Mouse (Mus musculus) kidney, postnatal 0 days (tissue): ENCODE results near the gene Arpc5. TPM values are rescaled to one million over a fixed set of nuclear protein-coding genes. Genes with fewer than 3 reads are reported as not detected.

ENCODE experiments used
- ATAC-seq: fragments of 200-750 bp; cut with Nextera tagmentation; replicated peaks from 2 replicates; pipeline ENCODE4 v1.8.0; 2017; ENCODE audit warnings: low read depth, moderate number of reproducible peaks, moderate TSS enrichment, moderate library complexity; ENCODE audit not compliant: low FRiP score
- DNase-seq: peaks from one replicate; pipeline ENCODE4 v3.0.0-alpha.2; 2016; ENCODE audit warnings: low spot score
- H3K27ac ChIP-seq: fragments of 300-500 bp; sonication (generic); 2 replicates; pipeline ENCODE4 v1.5.1; 2014; ENCODE audit warnings: mild to moderate bottlenecking
- H3K27me3 ChIP-seq: fragments of 300-500 bp; sonication (generic); 2 replicates; pipeline ENCODE4 v1.6.1; 2014; ENCODE audit warnings: low read length, mixed read lengths; ENCODE audit not compliant: insufficient read depth
- H3K36me3 ChIP-seq: fragments of 300-500 bp; sonication (generic); 2 replicates; pipeline ENCODE4 v1.6.1; 2014; ENCODE audit warnings: low read length, mixed read lengths; ENCODE audit not compliant: insufficient read depth
- H3K4me1 ChIP-seq: fragments of 300-500 bp; sonication (generic); replicated peaks from 2 replicates; pipeline ENCODE4 v1.6.1; 2014; ENCODE audit warnings: antibody characterized with exemption, low read length, mixed read lengths; ENCODE audit not compliant: insufficient read depth
- H3K4me2 ChIP-seq: fragments of 300-500 bp; sonication (generic); 2 replicates; pipeline ENCODE4 v1.6.1; 2014; ENCODE audit warnings: mild to moderate bottlenecking, low read length, moderate library complexity, mixed read lengths
- H3K4me3 ChIP-seq: fragments of 300-500 bp; sonication (generic); replicated peaks from 2 replicates; pipeline ENCODE4 v1.5.1; 2014; ENCODE audit warnings: low read depth, low read length
- H3K9ac ChIP-seq: fragments of 300-500 bp; sonication (generic); 2 replicates; pipeline ENCODE4 v1.6.1; 2014; ENCODE audit warnings: low read depth, low read length
- H3K9me3 ChIP-seq: fragments of 300-500 bp; sonication (generic); replicated peaks from 2 replicates; pipeline ENCODE4 v1.6.1; 2016; ENCODE audit warnings: low read length, inconsistent platforms, mixed read lengths
- CTCF ChIP-seq: IDR thresholded peaks from 2 replicates; pipeline ENCODE4 v1.5.1; 2016; ENCODE audit warnings: antibody characterized with exemption, low read depth, mild to moderate bottlenecking, moderate library complexity
- WGBS: fragments of 180-500 bp; shearing (Covaris S2); extraction: QIAGEN DNeasy Blood & Tissue Kit; methylation state at CpG from one replicate; pipeline ENCODE4 v1.1.7; 2014; 5-methylcytosine and 5-hydroxymethylcytosine counted together
- polyA plus RNA-seq: library from polyadenylated mRNA; unstranded; fragments of >200 nt; fragmentation: Nextera tagmentation; extraction: Ambion mirVana; gene quantifications from 2 replicates; pipeline ENCODE4 v1.2.1, GENCODE M21; 2015

Arpc5 gene
- polyA plus RNA-seq, 1 experiment from 2014 or later = 294 TPM

- Histone ChIP-seq H3K27ac (no peak overlapping the region; the same call in 1 of the 2 replicates), H3K4me2 (no peak overlapping the region), H3K36me3 (no peaks in the 10 kb centered on the region), H3K9ac (no peak overlapping the region), H3K4me3 (no peak overlapping the region), H3K4me1 (0 out of 2 replicates have a peak, but pooled peaks cover 6% of the 10 kb centered on the region), H3K27me3 (no peaks in the 10 kb centered on the region), H3K9me3 (no peaks in the 10 kb centered on the region)
- ATAC-seq (no peak), DNase-seq (peak; percentile 53)
- WGBS = 73% methylated on average over 9 of the region's 9 CpGs
- no peak for TF ChIP-seq CTCF
Observed at GRCm38 (mm10) chr1:152798125-152798524, 31.8 kb downstream of the Arpc5 start.

- peak within 1 kb of the TSS; percentile 11; the same call in 1 of the 2 replicates for H3K27ac ChIP-seq
- WGBS = 15% methylated on average over 2 of the region's 2 CpGs
- DNase-seq (peak; percentile 89), ATAC-seq (peak; percentile 87; the same call in 1 of the 2 replicates)
- H3K9ac ChIP-seq = no peak within 1 kb of the TSS
- H3K36me3 ChIP-seq = no peaks in the 10 kb centered on the region
- 0 out of 2 replicates have a peak, but pooled peaks have one; percentile 13 for TF ChIP-seq CTCF
- 0 out of 2 replicates have a peak, but pooled peaks cover 6% of the 10 kb centered on the region for H3K4me1 ChIP-seq
- H3K4me3 ChIP-seq = no peak within 1 kb of the TSS
- H3K27me3 ChIP-seq = no peaks in the 10 kb centered on the region
- H3K9me3 ChIP-seq = no peaks in the 10 kb centered on the region
- H3K4me2 ChIP-seq = no peak within 1 kb of the TSS
Observed at GRCm38 (mm10) chr1:152799897-152800296, 33.6 kb downstream of the Arpc5 start, which contains the start of gene Ncf2. Gene Ncf2 (plus strand): TSS chr1:152800194.

- Histone ChIP-seq H3K27me3 (no peaks in the 10 kb centered on the region), H3K4me1 (0 out of 2 replicates have a peak, but pooled peaks cover 6% of the 10 kb centered on the region), H3K4me2 (no peak overlapping the region), H3K4me3 (no peak overlapping the region), H3K9ac (no peak overlapping the region), H3K9me3 (no peaks in the 10 kb centered on the region), H3K27ac (peak overlapping the region; percentile 11; the same call in 1 of the 2 replicates), H3K36me3 (no peaks in the 10 kb centered on the region)
- no peak for TF ChIP-seq CTCF
- 69% methylated on average over 13 of the region's 13 CpGs for WGBS
- DNase-seq = no peak
- ATAC-seq = no peak
Observed at GRCm38 (mm10) chr1:152800633-152801176, 34.4 kb downstream of the Arpc5 start.

GRCm38 (mm10) chr1:152804907-152805306 lies 38.6 kb downstream of the Arpc5 start:
- 82% methylated on average over 6 of the region's 6 CpGs for WGBS
- no peak overlapping the region for H3K9ac ChIP-seq
- H3K9me3 ChIP-seq = no peaks in the 10 kb centered on the region
- H3K4me2 ChIP-seq = no peak overlapping the region
- ATAC-seq (no peak), DNase-seq (no peak)
- no peak overlapping the region for H3K4me3 ChIP-seq
- no peaks in the 10 kb centered on the region for H3K36me3 ChIP-seq
- no peak for TF ChIP-seq CTCF
- H3K27me3 ChIP-seq = no peaks in the 10 kb centered on the region
- 0 out of 2 replicates have a peak, but pooled peaks cover 6% of the 10 kb centered on the region for H3K4me1 ChIP-seq
- no peak overlapping the region for H3K27ac ChIP-seq

GRCm38 (mm10) chr1:152807619-152808391 lies 41.5 kb downstream of the Arpc5 start:
- 0 out of 2 replicates have a peak, but pooled peaks cover 4% of the 10 kb centered on the region for H3K4me1 ChIP-seq
- H3K4me3 ChIP-seq = no peak overlapping the region
- no peak for TF ChIP-seq CTCF
- no peak overlapping the region for H3K4me2 ChIP-seq
- H3K9ac ChIP-seq = no peak overlapping the region
- no peaks in the 10 kb centered on the region for H3K9me3 ChIP-seq
- no peaks in the 10 kb centered on the region for H3K27me3 ChIP-seq
- WGBS = 46% methylated on average over 18 of the region's 18 CpGs
- H3K36me3 ChIP-seq = no peaks in the 10 kb centered on the region
- DNase-seq (no peak), ATAC-seq (no peak)
- H3K27ac ChIP-seq = peak overlapping the region; percentile 44; the same call in 1 of the 2 replicates

- Histone ChIP-seq H3K9ac (no peak overlapping the region), H3K27me3 (no peaks in the 10 kb centered on the region), H3K36me3 (no peaks in the 10 kb centered on the region), H3K9me3 (no peaks in the 10 kb centered on the region), H3K4me2 (no peak overlapping the region), H3K4me1 (0 out of 2 replicates have a peak, but pooled peaks cover 4% of the 10 kb centered on the region), H3K27ac (0 out of 2 replicates have a peak overlapping the region, but pooled peaks have one; percentile 44), H3K4me3 (no peak overlapping the region)
- no peak for DNase-seq
- TF ChIP-seq CTCF = no peak
- no peak for ATAC-seq
- 70% methylated on average over 2 of the region's 2 CpGs for WGBS
Observed at GRCm38 (mm10) chr1:152808392-152808680, 42.0 kb downstream of the Arpc5 start.
